Mouse (Mus musculus): ENCODE measurements around the gene Psma7. TPM values are rescaled to one million over a fixed set of nuclear protein-coding genes. Genes with fewer than 3 reads are reported as not detected.

Psma7 gene
- 23.6 and 70.9 TPM in 2 replicates for polyA plus RNA-seq (2012; ENCODE audit: low replicate concordance)

DNA sequence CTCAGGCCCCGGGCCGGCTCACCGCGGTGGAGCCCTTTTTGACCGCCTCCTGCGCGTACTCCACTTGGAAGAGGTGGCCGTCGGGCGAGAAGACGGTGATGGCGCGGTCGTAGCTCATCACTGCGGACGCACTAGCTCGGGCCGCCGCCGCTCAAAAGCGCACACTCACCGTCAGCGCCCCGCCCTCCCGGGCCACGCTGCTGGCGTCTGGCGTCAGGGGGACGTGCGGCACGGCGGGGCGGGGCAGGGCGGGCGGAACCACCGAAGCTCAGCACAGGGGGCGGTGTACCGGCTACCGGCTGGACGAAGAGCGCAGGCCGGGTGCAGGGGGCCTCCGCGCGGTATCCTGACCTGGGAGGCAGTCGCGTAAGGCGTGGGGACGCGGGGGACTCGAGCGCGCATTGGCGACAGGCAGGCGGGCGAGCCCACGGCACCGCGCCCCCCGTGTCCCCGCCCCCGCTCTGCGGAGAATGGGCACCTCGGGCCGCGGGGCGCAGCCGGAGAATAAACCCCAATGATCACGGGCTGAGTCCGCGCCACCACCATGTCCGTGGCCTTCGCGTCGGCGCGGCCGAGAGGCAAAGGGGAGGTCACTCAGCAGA is at the start of gene Psma7, which contains the start of gene Ss18l1:
Gene Psma7 (minus strand): TSS at position 178 of the 602 bp plus-strand sequence.
Gene Ss18l1 (plus strand): TSS at position 254 of the 602 bp plus-strand sequence.

DNA sequence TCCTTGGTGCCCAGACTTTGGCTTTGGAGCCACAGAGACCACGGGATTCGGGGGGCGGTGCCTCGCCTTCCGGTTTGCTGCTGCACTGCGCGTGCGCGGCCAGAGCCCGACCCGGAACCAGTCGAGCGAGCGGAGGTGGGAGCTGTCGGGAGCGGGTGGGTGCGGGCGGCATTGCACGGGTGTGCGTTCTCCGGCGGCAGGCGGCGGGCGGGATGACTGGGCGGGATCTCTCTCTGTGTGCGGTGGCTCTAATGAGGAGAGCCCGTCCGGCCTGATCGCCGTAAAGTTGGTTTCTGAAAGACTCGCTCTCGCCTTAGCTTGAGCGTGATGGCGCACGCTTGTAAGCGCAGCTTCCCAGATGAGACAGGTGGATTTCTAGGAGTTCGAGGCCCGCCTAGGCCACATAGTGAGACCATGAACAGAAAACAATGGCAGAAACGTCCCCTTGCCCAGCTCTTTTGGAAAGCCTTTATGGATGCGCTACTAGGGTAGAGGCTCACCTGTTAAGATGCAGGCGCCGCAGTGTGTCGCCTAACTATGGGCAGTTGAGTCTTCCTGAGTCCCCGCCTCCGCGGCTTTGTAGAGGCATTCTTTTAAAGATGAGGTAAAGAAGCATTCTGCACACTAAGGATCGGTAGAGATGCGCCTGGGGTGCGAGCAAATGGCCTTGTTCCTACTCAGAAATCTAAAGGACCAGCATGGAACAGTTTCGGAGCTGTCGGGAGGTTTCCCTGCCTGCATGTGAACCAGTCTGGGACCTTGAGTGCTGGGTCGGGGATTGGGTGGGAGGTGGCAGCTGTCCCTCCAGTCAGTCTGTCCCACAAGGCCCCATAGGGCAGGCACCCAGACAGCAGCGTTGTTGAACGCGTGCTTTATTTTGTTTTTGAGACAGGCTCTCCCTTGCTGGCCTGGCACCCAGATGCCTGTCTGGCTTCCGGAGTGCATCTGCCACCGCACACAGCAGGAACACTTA is 28.5 kb upstream of the Psma7 start, which contains the start of gene Mtg2:
Gene Mtg2 (plus strand): TSS at position 108 of the 973 bp plus-strand sequence.

GRCm38 (mm10) chr2:180024401-180025098 is 17.7 kb downstream of the Psma7 start, which contains the start of gene Lsm14b:
Lsm14b (plus strand) TSS chr2:180024987.

Other genes starting within 250 kb of the Psma7 start
- gene Taf4, start 65.8 kb downstream of the Psma7 start, polyA plus RNA-seq (2012; ENCODE audit: low replicate concordance), result 21.3 and 35.7 TPM in 2 replicates
- 52.2 and 62.2 TPM in 2 replicates for gene Lsm14b, start 17.4 kb downstream of the Psma7 start, polyA plus RNA-seq (2012; ENCODE audit: low replicate concordance)
- gene Ss18l1, start 76 bp upstream of the Psma7 start, polyA plus RNA-seq (2012; ENCODE audit: low replicate concordance), result 1.4 and 1.7 TPM in 2 replicates
- 14.0 and 15.4 TPM in 2 replicates for gene Mtg2, start 28.2 kb upstream of the Psma7 start, polyA plus RNA-seq (2012; ENCODE audit: low replicate concordance)
- gene Hrh3, start 62.1 kb upstream of the Psma7 start, polyA plus RNA-seq (2012; ENCODE audit: low replicate concordance), result 0.42 TPM in 1 of 2 replicates, not detected in the other
- gene Osbpl2, start 76.9 kb upstream of the Psma7 start, polyA plus RNA-seq (2012; ENCODE audit: low replicate concordance), result 7.7 and 35.6 TPM in 2 replicates
- gene Adrm1, start 129.1 kb upstream of the Psma7 start, polyA plus RNA-seq (2012; ENCODE audit: low replicate concordance), result 761 and 1,456 TPM in 2 replicates
- gene Lama5, start 183.4 kb upstream of the Psma7 start, polyA plus RNA-seq (2012; ENCODE audit: low replicate concordance), result 3.2 and 3.3 TPM in 2 replicates
- gene Rps21, start 214.9 kb upstream of the Psma7 start, polyA plus RNA-seq (2012; ENCODE audit: low replicate concordance), result 28.0 and 439 TPM in 2 replicates
- 30.5 and 84.7 TPM in 2 replicates for gene Cables2, start 231.1 kb upstream of the Psma7 start, polyA plus RNA-seq (2012; ENCODE audit: low replicate concordance)
- not detected in 2 replicates for gene Rbbp8nl, start 247.4 kb upstream of the Psma7 start, polyA plus RNA-seq (2012; ENCODE audit: low replicate concordance)

Data from leukemia stem cell, adult 10-12 weeks (primary cell).